ENCODE assay signal across 8 mouse cellular contexts in genomic region chr1:93227303-93227975, GRCm38 (mm10). TPM values are rescaled to one million over a fixed set of nuclear protein-coding genes. Genes with fewer than 3 reads are reported as not detected.
DNase-seq lines count a peak whose midpoint lies in the region; ATAC-seq lines count a peak whose summit lies in the region.
"Had no signal": no experiment of that assay in that cellular context is flagged by ENCODE, and none has a peak within 500 bp of the region (broad histone marks: within the 10 kb centered on the region; RNA-seq: fewer than 3 reads in every experiment).

No protein-coding gene starts in this region.

- DNase-seq in neural tube, embryonic 11.5 days (ENCODE audit: low spot score) = no peak
- DNase-seq in neural tube, embryonic 10.5 days (ENCODE audit: extremely low spot score, low spot score) = no peak
- DNase-seq in cerebellum, adult 9-10 months = peak; percentile 50
- peak; percentile 35 for DNase-seq in hindbrain, embryonic 14.5 days (ENCODE audit: low spot score)
- DNase-seq in urinary bladder, adult 18-20 months (ENCODE audit: low spot score in 2 of 2) = no peak
- no peak for DNase-seq in left cerebral cortex, adult 8-10 months (ENCODE audit: low spot score in 2 of 2)
- DNase-seq in left cerebral cortex, postnatal 36 days (ENCODE audit: low spot score in 2 of 2) = no peak

- WGBS in neural tube, embryonic 11.5 days = 70% methylated on average over 7 of the region's 7 CpGs
- WGBS in hindbrain, embryonic 14.5 days = 64% methylated on average over 7 of the region's 7 CpGs

- 0 out of 2 replicates have a peak overlapping the region, but pooled peaks have one; percentile 29 for H3K9ac ChIP-seq in neural tube, embryonic 11.5 days (ENCODE audit: low read length)
- H3K9ac ChIP-seq in hindbrain, embryonic 14.5 days = no peak overlapping the region

- H3K27me3 ChIP-seq in neural tube, embryonic 11.5 days (ENCODE audit: control insufficient read depth, insufficient read depth, low read length) = no peaks in the 10 kb centered on the region
- no peaks in the 10 kb centered on the region for H3K27me3 ChIP-seq in hindbrain, embryonic 14.5 days (ENCODE audit: control insufficient read depth, insufficient read depth, low read length)

- ATAC-seq in neural tube, embryonic 11.5 days (ENCODE audit: insufficient read depth, low FRiP score, low TSS enrichment) = no peak
- peak; percentile 13; the same call in 1 of the 2 replicates for ATAC-seq in hindbrain, embryonic 14.5 days (ENCODE audit: low FRiP score)

- no peak overlapping the region for H3K27ac ChIP-seq in neural tube, embryonic 11.5 days (ENCODE audit: low read depth, low read length)
- no peak overlapping the region for H3K27ac ChIP-seq in hindbrain, embryonic 14.5 days
- H3K27ac ChIP-seq: kidney, postnatal 0 days had no signal

- H3K4me3 ChIP-seq in neural tube, embryonic 11.5 days (ENCODE audit: low read depth, low read length) = no peak overlapping the region
- no peak overlapping the region for H3K4me3 ChIP-seq in hindbrain, embryonic 14.5 days (replicated peaks; ENCODE audit: low read length)

- H3K4me1 ChIP-seq in neural tube, embryonic 11.5 days (ENCODE audit: control insufficient read depth, insufficient read depth, low read length) = no peaks in the 10 kb centered on the region
- peaks cover 7% of the 10 kb centered on the region for H3K4me1 ChIP-seq in hindbrain, embryonic 14.5 days (replicated peaks; ENCODE audit: control insufficient read depth, insufficient read depth, low read length)

- intact Hi-C loops in left cerebral cortex, postnatal 36 days (cut with DNase I) = no loop called here

- H3K36me3 ChIP-seq in neural tube, embryonic 11.5 days (ENCODE audit: control insufficient read depth, insufficient read depth, low read length) = no peaks in the 10 kb centered on the region
- H3K36me3 ChIP-seq in hindbrain, embryonic 14.5 days (replicated peaks; ENCODE audit: control insufficient read depth, insufficient read depth) = no peaks in the 10 kb centered on the region

- no peaks in the 10 kb centered on the region for H3K9me3 ChIP-seq in neural tube, embryonic 11.5 days (ENCODE audit: control insufficient read depth, low read length)
- H3K9me3 ChIP-seq in hindbrain, embryonic 14.5 days (ENCODE audit: control insufficient read depth, low read length) = no peaks in the 10 kb centered on the region

- no peak overlapping the region for H3K4me2 ChIP-seq in neural tube, embryonic 11.5 days (ENCODE audit: low read depth)
- H3K4me2 ChIP-seq in hindbrain, embryonic 14.5 days (replicated peaks) = no peak overlapping the region

RNA-seq across cellular contexts. Expression of gene Sned1, which starts 8.2 kb away (rescaled TPM):
- 5.3 and 6.6 TPM in 2 replicates for polyA plus RNA-seq in neural tube, embryonic 11.5 days (2014; fragmentation: Nextera tagmentation; extraction: Ambion mirVana)
- 9.4 and 10.9 TPM in 2 replicates for polyA plus RNA-seq in hindbrain, embryonic 14.5 days (2014; fragmentation: Nextera tagmentation; extraction: Ambion mirVana)
- 10 to 100 TPM in 1 of 4 experiments, 1 to 10 TPM in 3; 7.4 to 11.0 (median 9.1) TPM for total RNA-seq in left cerebral cortex, adult 8-10 months (2022)
- total RNA-seq in left cerebral cortex, postnatal 36 days (2021) = 1 to 10 TPM; 6.3 to 7.3 TPM

RNA-seq across cellular contexts. Expression of gene Crocc2, which starts 58.9 kb away (rescaled TPM):
- polyA plus RNA-seq in neural tube, embryonic 11.5 days (2014; fragmentation: Nextera tagmentation; extraction: Ambion mirVana) = 0.12 and 0.15 TPM in 2 replicates
- 0.22 and 0.50 TPM in 2 replicates for polyA plus RNA-seq in hindbrain, embryonic 14.5 days (2014; fragmentation: Nextera tagmentation; extraction: Ambion mirVana)
- under 1 TPM; 0.15 to 0.42 (median 0.20) TPM for total RNA-seq in left cerebral cortex, adult 8-10 months (2022)
- under 1 TPM; 0.07 to 0.18 TPM for total RNA-seq in left cerebral cortex, postnatal 36 days (2021)

Comparison
In these comparisons a context has a peak if more than half of its experiments do, and no peak if none do; other contexts are left out.
1. DNase-seq: peak in cerebellum, adult 9-10 months (single experiment) and hindbrain, embryonic 14.5 days (single experiment); none in neural tube, embryonic 11.5 days (single experiment), neural tube, embryonic 10.5 days (single experiment), urinary bladder, adult 18-20 months (0 of 2), left cerebral cortex, adult 8-10 months (0 of 2) and left cerebral cortex, postnatal 36 days (0 of 2).